ENCODE assay signal across 15 mouse cellular contexts in the genomic region with DNA sequence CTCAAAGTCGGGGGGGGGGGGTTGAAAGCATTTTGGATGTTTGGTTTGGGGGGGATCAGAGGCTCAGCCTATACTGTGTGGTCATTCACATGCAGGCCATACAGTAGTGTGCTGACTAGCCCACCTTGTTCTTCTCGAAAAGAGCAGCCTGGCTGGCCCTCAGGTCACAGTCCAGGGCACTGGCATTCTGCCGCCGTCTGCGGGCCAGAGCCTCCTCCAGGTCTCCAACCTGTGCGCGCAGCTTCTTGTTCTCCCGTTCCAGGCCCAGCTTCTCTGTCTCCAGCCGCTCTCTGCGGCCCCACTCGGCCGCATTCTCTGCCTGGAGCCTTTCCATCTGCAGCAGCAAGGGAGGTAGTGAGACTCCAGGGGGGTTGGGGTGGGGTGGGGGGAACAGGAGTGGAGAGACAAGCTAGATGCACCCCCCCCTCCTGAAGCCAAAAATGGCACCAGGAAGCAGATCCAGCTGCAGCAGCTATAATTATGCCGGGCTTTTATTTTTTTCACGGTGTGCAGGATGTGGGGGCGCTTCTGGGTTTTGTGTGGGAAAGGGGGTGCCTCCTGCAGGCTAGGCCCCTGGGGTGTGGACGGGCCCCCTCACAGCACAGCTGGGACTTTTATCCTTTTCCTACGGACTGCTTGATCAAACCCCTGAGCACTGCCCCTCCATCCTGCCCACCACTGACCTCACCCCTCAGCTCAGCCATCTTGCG. TPM values are rescaled to one million over a fixed set of nuclear protein-coding genes. Genes with fewer than 3 reads are reported as not detected.
DNase-seq lines count a peak whose midpoint lies in the region; ATAC-seq and TF ChIP-seq lines count a peak whose summit lies in the region.
"Had no signal": no experiment of that assay in that cellular context is flagged by ENCODE, and none has a peak within 500 bp of the region (broad histone marks: within the 10 kb centered on the region; RNA-seq: fewer than 3 reads in every experiment).

No protein-coding gene starts in this region.

- H3K9me3 ChIP-seq in embryonic facial prominence, embryonic 10.5 days, result no peaks in the 10 kb centered on the region
- H3K9me3 ChIP-seq in heart, embryonic 16.5 days (replicated peaks; ENCODE audit: control insufficient read depth, low read length), result no peaks in the 10 kb centered on the region
- H3K9me3 ChIP-seq: midbrain, embryonic 10.5 days had no signal

- WGBS in embryonic facial prominence, embryonic 10.5 days, result 87% methylated on average over 18 of the region's 18 CpGs
- 77% methylated on average over 18 of the region's 18 CpGs for WGBS in heart, embryonic 16.5 days

- DNase-seq in left cerebral cortex, adult 2 months (ENCODE audit: extremely low spot score in 1 of 2, low spot score in 2 of 2), result peak in 1 of 2 experiments; percentile 25
- no peak for DNase-seq in left cerebral cortex, postnatal 36 days (ENCODE audit: low spot score in 2 of 2)
- peak; percentile 6 for DNase-seq in embryonic facial prominence, embryonic 10.5 days (ENCODE audit: low spot score)
- peak; percentile 78 for DNase-seq in kidney, postnatal 10 days
- DNase-seq in retina, postnatal 1 day, result no peak
- DNase-seq in embryo, embryonic 10 days (ENCODE audit: low spot score), result no peak
- no peak for DNase-seq in cerebellum, postnatal 25 days
- DNase-seq: thymus, adult 18-20 months had no signal

- H3K4me3 ChIP-seq in left cerebral cortex, adult 2 months, result no peak overlapping the region
- H3K4me3 ChIP-seq in embryonic facial prominence, embryonic 10.5 days, result no peak overlapping the region
- H3K4me3 ChIP-seq in heart, embryonic 16.5 days (ENCODE audit: low read length), result no peak overlapping the region
- H3K4me3 ChIP-seq: midbrain, embryonic 10.5 days had no signal

- peaks cover 16% of the 10 kb centered on the region for H3K27me3 ChIP-seq in embryonic facial prominence, embryonic 10.5 days (replicated peaks; ENCODE audit: low read depth, poor library complexity, severe bottlenecking)
- no peaks in the 10 kb centered on the region for H3K27me3 ChIP-seq in heart, embryonic 16.5 days (ENCODE audit: control insufficient read depth, insufficient read depth, low read length)
- H3K27me3 ChIP-seq: CH12.LX, Patski had no signal

- H3K4me2 ChIP-seq in heart, embryonic 16.5 days (ENCODE audit: low read depth, low read length), result no peak overlapping the region

- peak overlapping the region; percentile 8; the same call in 1 of the 2 replicates for H3K27ac ChIP-seq in left cerebral cortex, adult 2 months
- H3K27ac ChIP-seq in embryonic facial prominence, embryonic 10.5 days (replicated peaks), result no peak overlapping the region
- H3K27ac ChIP-seq in heart, embryonic 16.5 days (ENCODE audit: low read length), result peak overlapping the region; percentile 56; the same call in 1 of the 2 replicates
- H3K27ac ChIP-seq: midbrain, embryonic 10.5 days had no signal

- H3K9ac ChIP-seq in heart, embryonic 16.5 days (ENCODE audit: low read length), result no peak overlapping the region

- intact Hi-C loops in left cerebral cortex, adult 2 months (cut with DNase I), result loop anchor here (2.0 to 10.0 kb wide), 2 partner anchors 93 to 203 kb away; no protein-coding TSS in a partner anchor
- intact Hi-C loops in left cerebral cortex, postnatal 36 days (cut with DNase I), result loop anchor here (10.0 kb wide), 1 partner anchor 203 kb away; no protein-coding TSS in a partner anchor

- peaks cover 88% of the 10 kb centered on the region for H3K36me3 ChIP-seq in embryonic facial prominence, embryonic 10.5 days (replicated peaks)
- peaks cover 20% of the 10 kb centered on the region for H3K36me3 ChIP-seq in heart, embryonic 16.5 days (ENCODE audit: control insufficient read depth, insufficient read depth)

- TF ChIP-seq CTCF in left cerebral cortex, adult 2 months (IDR thresholded peaks at IDR 0.05), result no peak

- ATAC-seq in heart, embryonic 16.5 days (replicated peaks; ENCODE audit: extremely low read depth, insufficient read depth, low FRiP score), result 0 out of 2 replicates have a peak, but pooled peaks have one; percentile 7
- ATAC-seq: forebrain, embryonic 16.5 days; lung, postnatal 0 days; Patski had no signal

- H3K4me1 ChIP-seq in embryonic facial prominence, embryonic 10.5 days, result peaks cover 18% of the 10 kb centered on the region
- peaks cover 21% of the 10 kb centered on the region for H3K4me1 ChIP-seq in heart, embryonic 16.5 days (ENCODE audit: control insufficient read depth, insufficient read depth, low read length)

RNA-seq across cellular contexts. Expression of a gene that starts 10.2 kb away (rescaled TPM):
- 1 to 10 TPM; 1.6 to 2.0 TPM for total RNA-seq in left cerebral cortex, adult 2 months (2021)
- total RNA-seq in left cerebral cortex, postnatal 36 days (2021), result 1 to 10 TPM; 1.8 to 1.9 TPM
- polyA plus RNA-seq in embryonic facial prominence, embryonic 10.5 days (2016; fragmentation: Nextera tagmentation; extraction: Ambion mirVana), result 23.0 and 24.1 TPM in 2 replicates
- polyA plus RNA-seq in heart, embryonic 16.5 days (2015; fragmentation: Nextera tagmentation; extraction: Ambion mirVana), result 17.4 and 19.8 TPM in 2 replicates

RNA-seq across cellular contexts. Expression of a gene that starts 15.7 kb away (rescaled TPM):
- not detected for total RNA-seq in left cerebral cortex, adult 2 months (2021)
- total RNA-seq in left cerebral cortex, postnatal 36 days (2021), result not detected
- 0.30 and 0.51 TPM in 2 replicates for polyA plus RNA-seq in embryonic facial prominence, embryonic 10.5 days (2016; fragmentation: Nextera tagmentation; extraction: Ambion mirVana)
- 0.71 and 1.4 TPM in 2 replicates for polyA plus RNA-seq in heart, embryonic 16.5 days (2015; fragmentation: Nextera tagmentation; extraction: Ambion mirVana)
- polyA plus RNA-seq: forebrain, embryonic 16.5 days; limb, embryonic 11.5 days; Patski had no signal

RNA-seq across cellular contexts. Expression of a gene that starts 31.6 kb away (rescaled TPM):
- 10 to 100 TPM; 17.6 to 19.2 TPM for total RNA-seq in left cerebral cortex, adult 2 months (2021)
- total RNA-seq in left cerebral cortex, postnatal 36 days (2021), result 10 to 100 TPM; 20.0 to 22.3 TPM
- polyA plus RNA-seq in embryonic facial prominence, embryonic 10.5 days (2016; fragmentation: Nextera tagmentation; extraction: Ambion mirVana), result 16.3 and 16.8 TPM in 2 replicates
- polyA plus RNA-seq in heart, embryonic 16.5 days (2015; fragmentation: Nextera tagmentation; extraction: Ambion mirVana), result 28.9 and 33.7 TPM in 2 replicates

RNA-seq across cellular contexts. Expression of a gene that starts 50.5 kb away (rescaled TPM):
- total RNA-seq in left cerebral cortex, adult 2 months (2021), result 10 to 100 TPM; 72.1 to 79.8 TPM
- total RNA-seq in left cerebral cortex, postnatal 36 days (2021), result 10 to 100 TPM; 67.1 to 72.7 TPM
- polyA plus RNA-seq in embryonic facial prominence, embryonic 10.5 days (2016; fragmentation: Nextera tagmentation; extraction: Ambion mirVana), result 180 and 184 TPM in 2 replicates
- polyA plus RNA-seq in heart, embryonic 16.5 days (2015; fragmentation: Nextera tagmentation; extraction: Ambion mirVana), result 123 and 134 TPM in 2 replicates

Comparison
In these comparisons a context has a peak if more than half of its experiments do, and no peak if none do; other contexts are left out.
1. DNase-seq: peak in embryonic facial prominence, embryonic 10.5 days (single experiment) and kidney, postnatal 10 days (single experiment); none in left cerebral cortex, postnatal 36 days (0 of 2), retina, postnatal 1 day (single experiment), embryo, embryonic 10 days (single experiment) and cerebellum, postnatal 25 days (0 of 2).